26 mouse cellular contexts compared by ENCODE assay signal in the genomic region with DNA sequence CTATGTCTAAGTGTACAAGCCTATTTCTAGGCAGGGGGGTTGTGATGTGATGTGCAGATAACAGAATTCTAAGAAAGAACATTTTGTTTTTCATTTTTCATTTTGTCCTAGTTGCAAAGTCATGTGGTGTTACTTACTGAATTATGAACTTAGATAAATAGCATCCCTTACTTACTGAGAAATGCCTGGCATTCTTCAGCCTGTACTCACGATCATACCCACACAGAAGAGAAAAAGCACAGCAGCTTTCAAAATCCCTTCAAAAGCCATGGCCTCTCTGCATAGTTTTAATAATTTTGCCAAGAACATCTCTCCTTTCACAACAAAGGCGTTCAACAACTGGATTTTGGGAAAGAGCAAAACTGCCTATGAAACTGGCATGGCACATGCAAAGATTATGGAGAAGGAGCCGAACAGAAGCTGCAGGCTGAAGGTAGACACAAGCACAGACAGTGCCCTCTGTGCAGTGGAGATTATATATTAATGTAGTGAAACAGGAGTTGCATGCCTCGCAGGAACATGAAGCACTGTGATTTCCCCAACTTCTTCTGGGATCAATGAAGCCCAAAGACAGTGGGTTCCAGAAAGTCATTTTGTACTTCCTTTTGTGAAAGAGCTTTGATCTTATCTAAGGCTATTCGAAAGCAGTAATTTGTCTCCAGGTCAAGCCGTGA. TPM values are rescaled to one million over a fixed set of nuclear protein-coding genes. Genes with fewer than 3 reads are reported as not detected.
A peak's percentile ranks its signal among the peaks of the same experiment; 100 is the strongest.
DNase-seq lines count a peak whose midpoint lies in the region; ATAC-seq and TF ChIP-seq lines count a peak whose summit lies in the region.
"Had no signal": no experiment of that assay in that cellular context is flagged by ENCODE, and none has a peak within 500 bp of the region (broad histone marks: within the 10 kb centered on the region; RNA-seq: fewer than 3 reads in every experiment).

No protein-coding gene starts in this region.

- H3K27me3 ChIP-seq in liver, postnatal 0 days (ENCODE audit: insufficient read depth, low read length): no peaks in the 10 kb centered on the region
- no peaks in the 10 kb centered on the region for H3K27me3 ChIP-seq in midbrain, embryonic 13.5 days
- H3K27me3 ChIP-seq: heart, embryonic 13.5 days; liver, embryonic 15.5 days; neural tube, embryonic 12.5 days had no signal

- H3K27ac ChIP-seq in liver, postnatal 0 days (ENCODE audit: low read depth): no peak overlapping the region
- H3K27ac ChIP-seq in embryonic fibroblast, embryonic 13.5 days (ENCODE audit: insufficient read depth, low read length): peak overlapping the region; percentile 96
- no peak overlapping the region for H3K27ac ChIP-seq in midbrain, embryonic 13.5 days
- H3K27ac ChIP-seq: heart, adult 2 months; heart, embryonic 13.5 days; liver, embryonic 15.5 days; neural tube, embryonic 12.5 days had no signal

- no peak overlapping the region for H3K9ac ChIP-seq in liver, postnatal 0 days (replicated peaks)
- no peak overlapping the region for H3K9ac ChIP-seq in midbrain, embryonic 13.5 days (replicated peaks)
- H3K9ac ChIP-seq: heart, embryonic 13.5 days; liver, embryonic 15.5 days; neural tube, embryonic 12.5 days had no signal

- WGBS in liver, postnatal 0 days (ENCODE audit: insufficient replicate concordance): 67% methylated on average over 6 of the region's 6 CpGs
- WGBS in midbrain, embryonic 13.5 days: 83% methylated on average over 6 of the region's 6 CpGs

- no peak overlapping the region for H3K4me3 ChIP-seq in liver, postnatal 0 days (ENCODE audit: low read depth, low read length)
- no peak overlapping the region for H3K4me3 ChIP-seq in embryonic fibroblast, embryonic 13.5 days (ENCODE audit: insufficient read depth, low read length)
- no peak overlapping the region for H3K4me3 ChIP-seq in midbrain, embryonic 13.5 days (replicated peaks)
- H3K4me3 ChIP-seq: heart, adult 2 months; heart, embryonic 13.5 days; liver, embryonic 15.5 days; myocyte; neural tube, embryonic 12.5 days had no signal

- ATAC-seq in frontal cortex, adult (ENCODE audit: low TSS enrichment): peak; percentile 89
- no peak for ATAC-seq in liver, postnatal 0 days
- ATAC-seq in midbrain, embryonic 13.5 days: no peak
- ATAC-seq: forebrain, embryonic 16.5 days; hindbrain, embryonic 16.5 days had no signal

- TF ChIP-seq POLR2A in embryonic fibroblast, embryonic 13.5 days (IDR thresholded peaks at IDR 0.05; ENCODE audit: low read depth, low read length): no peak

- no peak overlapping the region for H3K4me2 ChIP-seq in liver, postnatal 0 days (ENCODE audit: low read depth, low read length)
- no peak overlapping the region for H3K4me2 ChIP-seq in midbrain, embryonic 13.5 days (replicated peaks)
- H3K4me2 ChIP-seq: heart, embryonic 13.5 days; liver, embryonic 15.5 days; midbrain, embryonic 11.5 days; neural tube, embryonic 12.5 days had no signal

- TF ChIP-seq CTCF in liver, postnatal 0 days (IDR thresholded peaks at IDR 0.05; ENCODE audit: low read depth): no peak
- no peak for TF ChIP-seq CTCF in embryonic fibroblast, embryonic 13.5 days (IDR thresholded peaks at IDR 0.05; ENCODE audit: borderline replicate concordance, insufficient read depth, low read length)

- no peaks in the 10 kb centered on the region for H3K36me3 ChIP-seq in liver, postnatal 0 days (replicated peaks; ENCODE audit: insufficient read depth, low read length)
- H3K36me3 ChIP-seq in midbrain, embryonic 13.5 days: no peaks in the 10 kb centered on the region
- H3K36me3 ChIP-seq: heart, embryonic 13.5 days; liver, embryonic 15.5 days; neural tube, embryonic 12.5 days had no signal

- no peaks in the 10 kb centered on the region for H3K9me3 ChIP-seq in liver, postnatal 0 days (ENCODE audit: low read length)
- no peaks in the 10 kb centered on the region for H3K9me3 ChIP-seq in midbrain, embryonic 13.5 days
- H3K9me3 ChIP-seq: heart, embryonic 13.5 days; liver, embryonic 15.5 days; neural tube, embryonic 12.5 days had no signal

- H3K4me1 ChIP-seq in liver, postnatal 0 days (ENCODE audit: insufficient read depth): no peaks in the 10 kb centered on the region
- peaks cover 10% of the 10 kb centered on the region for H3K4me1 ChIP-seq in embryonic fibroblast, embryonic 13.5 days (ENCODE audit: control insufficient read depth, insufficient read depth, low read length)
- no peaks in the 10 kb centered on the region for H3K4me1 ChIP-seq in midbrain, embryonic 13.5 days (replicated peaks)
- H3K4me1 ChIP-seq: heart, embryonic 13.5 days; liver, embryonic 15.5 days; neural tube, embryonic 12.5 days had no signal

- 0 out of 2 replicates have a peak, but pooled peaks have one; percentile 13 for TF ChIP-seq EP300 in liver, postnatal 0 days (IDR thresholded peaks at IDR 0.05; ENCODE audit: low read depth)

- no peak for DNase-seq in frontal cortex, postnatal 36 days (ENCODE audit: low spot score in 2 of 2)
- DNase-seq in liver, postnatal 0 days: no peak
- DNase-seq in liver (no peak), 3T3-L1 (ENCODE audit: low read depth, low spot score) (peak; percentile 73)
- no peak for DNase-seq in urinary bladder, postnatal 10 days (ENCODE audit: low spot score)
- DNase-seq: adrenal gland, adult 8-10 months; cerebellum, adult 2 months; cerebellum, postnatal 14 days; gastrocnemius, postnatal 14 days; heart, adult 2 months; heart, postnatal 10 days; kidney, adult 2 months; layer of hippocampus, adult 9-11 months; right cerebral cortex, adult 18-20 months; spleen, adult 18-20 months; thymus, postnatal 4 days had no signal

RNA-seq across cellular contexts. Expression of a gene that starts 21.3 kb away (rescaled TPM):
- polyA plus RNA-seq in liver, postnatal 0 days (2015; fragmentation: Nextera tagmentation; extraction: Ambion mirVana): 2.3 and 3.0 TPM in 2 replicates
- polyA plus RNA-seq in embryonic fibroblast, embryonic 13.5 days (2011; ENCODE audit: insufficient read length, low read depth, missing spikeins): 0.45 and 3.0 TPM in 2 replicates
- polyA plus RNA-seq in midbrain, embryonic 13.5 days (2015; fragmentation: Nextera tagmentation; extraction: Ambion mirVana): 0.55 and 1.3 TPM in 2 replicates
- polyA plus RNA-seq: myocyte had no signal
